Mouse (Mus musculus): ENCODE data around the gene Tdo2. TPM values are rescaled to one million over a fixed set of nuclear protein-coding genes. Genes with fewer than 3 reads are reported as not detected.

Gene Tdo2
- polyA plus RNA-seq, 1 experiment from 2014 or later = not detected

GRCm38 (mm10) chr3:81942341-81942740, 33.7 kb downstream of the Tdo2 start:
- Histone ChIP-seq H3K9ac (replicated peaks) (no peak overlapping the region), H3K4me1 (replicated peaks) (no peaks in the 10 kb centered on the region), H3K27ac (no peak overlapping the region), H3K9me3 (no peaks in the 10 kb centered on the region), H3K4me3 (replicated peaks) (no peak overlapping the region), H3K36me3 (no peaks in the 10 kb centered on the region), H3K4me2 (replicated peaks) (no peak overlapping the region), H3K27me3 (no peaks in the 10 kb centered on the region)
- WGBS = 84% methylated on average over 3 of the region's 3 CpGs
- ATAC-seq = no peak

DNA sequence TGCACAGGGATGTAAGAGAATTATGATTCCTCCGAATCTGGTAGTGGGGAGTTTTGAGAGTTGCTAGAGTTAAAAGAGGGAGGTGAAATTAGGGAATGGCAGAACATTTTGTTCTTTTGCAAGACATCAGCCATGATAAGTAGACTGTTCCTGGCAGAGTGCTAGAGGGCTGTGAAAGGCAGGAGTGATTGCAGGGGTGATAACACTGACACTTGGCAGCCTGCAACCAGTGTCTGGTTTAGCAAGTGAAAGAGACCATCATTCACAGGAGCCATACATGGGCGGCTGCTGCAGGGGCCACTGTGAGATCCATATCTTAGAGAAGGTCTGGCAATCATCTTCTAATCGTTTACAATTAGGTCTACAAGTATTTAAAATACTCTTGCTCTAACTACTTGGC, 37.1 kb downstream of the Tdo2 start:
- no peaks in the 10 kb centered on the region for H3K9me3 ChIP-seq
- no peaks in the 10 kb centered on the region for H3K36me3 ChIP-seq
- no peak for ATAC-seq
- H3K27me3 ChIP-seq = no peaks in the 10 kb centered on the region
- no peak overlapping the region for H3K4me3 ChIP-seq (replicated peaks)
- WGBS = 87% methylated on average over 3 of the region's 3 CpGs
- no peak overlapping the region for H3K27ac ChIP-seq
- no peak overlapping the region for H3K4me2 ChIP-seq (replicated peaks)
- H3K4me1 ChIP-seq (replicated peaks) = no peaks in the 10 kb centered on the region
- no peak overlapping the region for H3K9ac ChIP-seq (replicated peaks)

DNA sequence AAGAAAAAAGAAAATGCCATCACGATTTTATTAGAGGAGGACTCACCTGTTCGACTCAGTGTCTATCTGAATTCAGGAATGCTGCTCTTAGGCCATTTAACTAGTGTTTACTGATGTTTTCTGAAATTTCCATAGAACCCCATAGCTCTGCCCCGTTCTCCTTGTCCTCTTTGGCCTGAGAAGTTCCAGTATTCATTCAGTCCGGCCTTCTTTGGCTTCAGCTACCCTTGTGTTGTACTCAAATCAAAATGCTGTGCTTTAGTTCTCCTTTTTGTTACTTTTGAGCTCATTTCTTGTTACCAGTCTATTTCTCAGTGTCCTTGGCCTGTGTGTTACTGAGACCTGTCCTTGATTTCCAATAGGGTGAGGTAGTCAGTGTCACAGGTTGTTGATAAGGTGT, 42.7 kb downstream of the Tdo2 start:
- H3K27ac ChIP-seq = no peak overlapping the region
- H3K36me3 ChIP-seq = no peaks in the 10 kb centered on the region
- no peaks in the 10 kb centered on the region for H3K27me3 ChIP-seq
- ATAC-seq = no peak
- H3K9me3 ChIP-seq = no peaks in the 10 kb centered on the region
- H3K4me1 ChIP-seq (replicated peaks) = peaks cover 7% of the 10 kb centered on the region
- no peak overlapping the region for H3K4me3 ChIP-seq (replicated peaks)
- 83% methylated on average over 4 of the region's 4 CpGs for WGBS
- no peak overlapping the region for H3K9ac ChIP-seq (replicated peaks)
- H3K4me2 ChIP-seq (replicated peaks) = no peak overlapping the region

DNA sequence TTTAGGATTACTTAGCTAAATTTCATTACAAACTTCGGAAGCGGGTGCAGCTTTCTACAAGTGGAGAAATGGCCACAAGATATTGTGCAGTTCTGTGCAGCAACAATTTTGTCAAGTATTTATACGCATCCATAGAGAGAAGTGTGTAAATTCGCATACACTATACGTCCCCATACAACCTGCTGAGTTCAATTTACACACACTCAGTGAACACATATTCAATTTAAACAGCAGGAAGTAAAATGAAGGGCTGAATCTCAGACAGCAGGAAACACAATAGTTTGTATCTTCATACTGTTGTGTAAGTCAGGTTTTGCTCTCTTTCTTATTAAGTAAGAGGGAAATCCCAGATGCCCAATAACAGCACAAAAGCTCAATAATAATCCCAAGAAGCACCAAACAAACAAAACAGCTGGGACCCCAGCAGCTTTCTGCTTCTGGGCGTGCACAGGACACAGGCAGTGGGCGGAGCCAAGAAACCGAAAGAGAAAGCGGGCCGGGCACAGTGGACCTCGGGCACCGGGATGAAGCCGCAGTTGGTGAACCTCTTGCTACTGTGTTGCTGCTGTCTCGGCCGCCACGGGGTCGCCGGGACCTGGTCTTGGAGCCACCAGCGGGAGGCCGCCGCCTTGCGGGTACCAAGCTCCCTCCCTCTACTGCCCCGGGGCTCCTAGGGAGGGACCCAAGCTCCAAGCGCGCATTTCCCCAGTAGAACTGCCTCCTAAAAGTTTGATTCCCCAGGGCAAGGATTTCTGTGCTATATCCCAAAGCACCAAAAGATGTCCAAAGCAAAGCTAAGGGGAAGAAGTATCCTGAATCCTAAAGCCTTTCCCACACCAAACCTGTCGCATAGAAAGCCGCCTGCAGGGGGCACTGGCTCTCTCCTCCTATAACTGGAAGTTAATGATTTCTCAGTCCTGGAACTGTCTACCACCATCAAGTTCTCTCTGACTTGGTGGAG, 43.6 kb downstream of the Tdo2 start, which contains the start of gene Ctso:
Gene Ctso, plus strand, starts transcription at position 461 of the 961 bp plus-strand sequence.
- H3K9ac ChIP-seq (replicated peaks) = peak within 1 kb of the TSS; percentile 78
- H3K9me3 ChIP-seq = no peaks in the 10 kb centered on the region
- peaks cover 7% of the 10 kb centered on the region for H3K4me1 ChIP-seq (replicated peaks)
- 11% methylated on average over 27 of the region's 27 CpGs for WGBS
- H3K36me3 ChIP-seq = no peaks in the 10 kb centered on the region
- H3K27ac ChIP-seq = peak within 1 kb of the TSS; percentile 67
- peak; percentile 95 for ATAC-seq
- H3K4me3 ChIP-seq (replicated peaks) = peak within 1 kb of the TSS; percentile 66
- H3K27me3 ChIP-seq = no peaks in the 10 kb centered on the region
- H3K4me2 ChIP-seq (replicated peaks) = peak within 1 kb of the TSS; percentile 70

DNA sequence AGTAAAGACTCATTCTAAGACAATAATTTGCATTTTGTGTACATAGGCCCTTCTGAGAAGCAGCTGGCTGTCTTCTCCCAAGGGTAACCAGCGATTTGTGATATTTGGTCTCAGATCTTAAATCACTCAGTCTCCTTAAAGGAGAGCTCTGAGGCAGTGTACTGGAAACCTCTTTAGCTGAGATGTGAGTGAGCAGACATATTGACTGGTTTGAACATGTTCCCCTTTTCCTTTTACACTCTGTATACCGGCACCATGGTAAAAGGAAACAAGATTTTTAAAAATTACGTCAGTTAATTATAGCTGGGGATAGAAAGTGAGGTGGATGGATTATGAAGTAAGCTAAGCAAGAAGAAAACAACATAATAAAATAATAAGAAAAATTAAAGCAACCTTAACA, 44.3 kb downstream of the Tdo2 start:
- WGBS = 60% methylated on average over 3 of the region's 3 CpGs
- H3K4me2 ChIP-seq (replicated peaks) = no peak overlapping the region
- ATAC-seq = no peak

GRCm38 (mm10) chr3:81929073-81929472, 46.9 kb downstream of the Tdo2 start:
- WGBS = 84% methylated on average over 1 of the region's 1 CpGs
- Histone ChIP-seq H3K4me3 (replicated peaks) (no peak overlapping the region), H3K27ac (no peak overlapping the region), H3K4me2 (replicated peaks) (no peak overlapping the region), H3K9me3 (no peaks in the 10 kb centered on the region), H3K4me1 (replicated peaks) (peaks cover 7% of the 10 kb centered on the region), H3K36me3 (no peaks in the 10 kb centered on the region), H3K9ac (replicated peaks) (no peak overlapping the region), H3K27me3 (no peaks in the 10 kb centered on the region)
- ATAC-seq = no peak

More for the DNA sequence above, 44.3 kb downstream of the Tdo2 start:
- no peaks in the 10 kb centered on the region for H3K36me3 ChIP-seq
- H3K27ac ChIP-seq = no peak overlapping the region
- H3K9ac ChIP-seq (replicated peaks) = no peak overlapping the region
- H3K9me3 ChIP-seq = no peaks in the 10 kb centered on the region
- H3K4me3 ChIP-seq (replicated peaks) = no peak overlapping the region
- H3K4me1 ChIP-seq (replicated peaks) = peaks cover 7% of the 10 kb centered on the region
- H3K27me3 ChIP-seq = no peaks in the 10 kb centered on the region

GRCm38 (mm10) chr3:81926764-81927325, 49.2 kb downstream of the Tdo2 start:
- H3K27ac ChIP-seq = no peak overlapping the region

DNA sequence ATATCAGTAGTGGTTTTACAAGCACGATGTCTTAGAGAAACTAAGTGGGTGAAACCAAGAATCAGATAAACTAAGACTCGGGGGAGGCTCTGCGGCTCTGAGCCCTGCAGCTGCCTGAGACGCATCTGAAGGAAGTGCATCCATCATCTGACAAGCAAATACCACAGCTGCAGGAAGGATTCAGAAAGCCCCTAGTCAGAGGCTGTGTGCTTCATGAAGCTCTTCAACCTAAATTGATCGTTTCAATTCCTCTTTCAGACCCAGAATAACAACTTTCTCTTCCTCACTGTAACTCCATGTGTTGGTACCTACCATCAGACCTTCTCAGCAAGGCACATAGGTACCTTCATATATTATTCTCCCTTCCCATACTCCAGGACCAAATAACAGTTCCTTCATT, 50.1 kb downstream of the Tdo2 start:
- Histone ChIP-seq H3K9ac (replicated peaks) (no peak overlapping the region), H3K9me3 (no peaks in the 10 kb centered on the region), H3K4me3 (replicated peaks) (no peak overlapping the region), H3K4me2 (replicated peaks) (no peak overlapping the region), H3K36me3 (no peaks in the 10 kb centered on the region), H3K4me1 (replicated peaks) (0 out of 2 replicates have a peak, but pooled peaks cover 8% of the 10 kb centered on the region), H3K27me3 (no peaks in the 10 kb centered on the region), H3K27ac (no peak overlapping the region)
- no peak for ATAC-seq
- 78% methylated on average over 5 of the region's 5 CpGs for WGBS

More at GRCm38 (mm10) chr3:81926764-81927325, 49.2 kb downstream of the Tdo2 start:
- H3K36me3 ChIP-seq = no peaks in the 10 kb centered on the region
- WGBS = 65% methylated on average over 9 of the region's 9 CpGs
- H3K9ac ChIP-seq (replicated peaks) = no peak overlapping the region
- peaks cover 11% of the 10 kb centered on the region; the same call in 1 of the 2 replicates for H3K4me1 ChIP-seq (replicated peaks)
- no peak overlapping the region for H3K4me3 ChIP-seq (replicated peaks)
- H3K27me3 ChIP-seq = no peaks in the 10 kb centered on the region
- no peak overlapping the region for H3K4me2 ChIP-seq (replicated peaks)
- no peaks in the 10 kb centered on the region for H3K9me3 ChIP-seq
- ATAC-seq = no peak

GRCm38 (mm10) chr3:81924931-81925330, 51.1 kb downstream of the Tdo2 start:
- Histone ChIP-seq H3K27ac (no peak overlapping the region), H3K36me3 (no peaks in the 10 kb centered on the region), H3K9me3 (no peaks in the 10 kb centered on the region), H3K9ac (replicated peaks) (no peak overlapping the region), H3K4me1 (replicated peaks) (0 out of 2 replicates have a peak, but pooled peaks cover 8% of the 10 kb centered on the region), H3K4me2 (replicated peaks) (no peak overlapping the region), H3K4me3 (replicated peaks) (no peak overlapping the region), H3K27me3 (no peaks in the 10 kb centered on the region)
- 4% methylated on average over 1 of the region's 1 CpGs for WGBS
- ATAC-seq = 0 out of 2 replicates have a peak, but pooled peaks have one; percentile 43

DNA sequence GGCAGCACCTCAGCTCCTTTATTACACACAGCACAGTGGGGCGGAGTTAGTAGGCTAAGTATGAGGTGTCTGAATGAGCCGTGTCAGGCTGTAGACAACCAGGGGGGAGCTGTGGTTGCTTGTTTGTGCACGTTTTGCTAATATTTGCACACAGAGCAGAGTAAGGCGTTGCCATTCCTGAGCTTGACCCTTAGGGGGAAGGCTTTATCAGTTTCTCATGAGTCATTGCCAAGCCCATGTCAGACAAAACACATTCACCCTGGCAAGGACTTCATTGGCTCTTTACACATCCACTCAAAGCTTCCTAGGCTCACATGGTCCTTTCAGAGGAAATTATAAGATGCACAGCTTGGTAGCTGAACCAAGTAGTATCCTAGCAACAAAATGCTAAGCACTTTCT, 53.1 kb downstream of the Tdo2 start:
- H3K9ac ChIP-seq (replicated peaks) = no peak overlapping the region
- H3K27ac ChIP-seq = no peak overlapping the region
- H3K27me3 ChIP-seq = no peaks in the 10 kb centered on the region
- no peak overlapping the region for H3K4me2 ChIP-seq (replicated peaks)
- ATAC-seq = peak; percentile 61
- H3K9me3 ChIP-seq = no peaks in the 10 kb centered on the region
- 54% methylated on average over 4 of the region's 4 CpGs for WGBS
- H3K36me3 ChIP-seq = no peaks in the 10 kb centered on the region
- H3K4me3 ChIP-seq (replicated peaks) = no peak overlapping the region
- H3K4me1 ChIP-seq (replicated peaks) = 0 out of 2 replicates have a peak, but pooled peaks cover 8% of the 10 kb centered on the region

DNA sequence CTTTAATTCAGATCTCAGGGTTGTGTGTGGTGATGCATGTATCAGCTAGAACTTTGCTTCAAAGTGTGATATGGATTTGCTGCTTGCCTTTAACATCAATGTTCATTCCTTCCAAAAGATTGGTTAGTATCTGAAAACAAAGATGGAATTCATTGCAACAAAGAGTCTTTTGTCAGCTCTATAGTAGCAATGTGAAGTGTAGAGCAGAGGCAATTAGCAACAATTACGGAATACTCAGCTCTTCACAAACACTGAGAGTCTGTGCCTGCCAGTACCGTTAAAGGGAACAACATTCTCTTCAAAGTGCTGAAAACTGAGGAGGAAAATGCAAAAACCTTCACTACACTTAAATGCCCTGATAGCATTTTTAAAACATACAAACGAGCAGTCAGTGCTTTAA, 56.3 kb downstream of the Tdo2 start:
- 72% methylated on average over 3 of the region's 3 CpGs for whole genome bisulfite sequencing
- no peak for ATAC-seq
- no peak overlapping the region for H3K4me3 ChIP-seq (replicated peaks)
- H3K9me3 ChIP-seq = no peaks in the 10 kb centered on the region
- H3K27ac ChIP-seq = no peak overlapping the region
- no peak overlapping the region for H3K4me2 ChIP-seq (replicated peaks)
- 0 out of 2 replicates have a peak, but pooled peaks cover 8% of the 10 kb centered on the region for H3K4me1 ChIP-seq (replicated peaks)
- no peaks in the 10 kb centered on the region for H3K27me3 ChIP-seq
- no peak overlapping the region for H3K9ac ChIP-seq (replicated peaks)
- no peaks in the 10 kb centered on the region for H3K36me3 ChIP-seq

DNA sequence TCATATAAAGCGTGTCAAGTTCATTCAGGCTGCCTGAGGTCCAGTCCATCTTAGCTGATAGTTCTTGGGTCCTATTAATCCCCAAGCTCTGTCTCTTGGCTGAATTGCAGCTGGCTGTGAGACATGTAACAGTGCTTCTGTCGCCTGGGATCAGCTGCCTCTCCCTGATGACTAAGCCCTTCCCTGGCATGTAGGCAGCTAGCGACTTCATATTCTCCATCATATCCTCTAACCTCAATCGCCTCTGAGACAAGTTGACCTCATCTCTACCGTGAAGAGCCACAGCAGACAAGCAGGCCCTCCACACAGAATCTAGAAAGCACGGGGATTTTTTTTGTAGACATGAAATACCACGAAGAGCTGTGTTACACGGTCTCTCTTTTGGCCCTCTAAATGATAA, 57.8 kb downstream of the Tdo2 start:
- no peaks in the 10 kb centered on the region for H3K36me3 ChIP-seq
- no peaks in the 10 kb centered on the region for H3K9me3 ChIP-seq
- H3K9ac ChIP-seq (replicated peaks) = no peak overlapping the region
- 0 out of 2 replicates have a peak, but pooled peaks cover 6% of the 10 kb centered on the region for H3K4me1 ChIP-seq (replicated peaks)
- WGBS = 87% methylated on average over 8 of the region's 8 CpGs
- no peak overlapping the region for H3K27ac ChIP-seq
- H3K4me2 ChIP-seq (replicated peaks) = no peak overlapping the region
- no peak overlapping the region for H3K4me3 ChIP-seq (replicated peaks)
- no peak for ATAC-seq
- H3K27me3 ChIP-seq = no peaks in the 10 kb centered on the region
